Mouse (Mus musculus) left cerebral cortex, postnatal 14 days (tissue): ENCODE measurements at regions not wholly inside any gene's neighbourhood (a gene's known extent, or its start where the extent isn't known, plus 50 kb on each side); places are given as distances from the start of the nearest gene placed in this dataset.

Experiments
- DNase-seq, 2 experiments: peaks; one replicate each; pipeline ENCODE4 v3.0.0; 2021 to 2022; ENCODE audit warnings: low spot score in 2 of 2, mixed read lengths in 1 of 2
- intact Hi-C: fragments of 180-260 bp; cut with DNase I; formaldehyde crosslinking; loops from one replicate; pipeline ENCODE4 v1.15.1; 2025

DNA sequence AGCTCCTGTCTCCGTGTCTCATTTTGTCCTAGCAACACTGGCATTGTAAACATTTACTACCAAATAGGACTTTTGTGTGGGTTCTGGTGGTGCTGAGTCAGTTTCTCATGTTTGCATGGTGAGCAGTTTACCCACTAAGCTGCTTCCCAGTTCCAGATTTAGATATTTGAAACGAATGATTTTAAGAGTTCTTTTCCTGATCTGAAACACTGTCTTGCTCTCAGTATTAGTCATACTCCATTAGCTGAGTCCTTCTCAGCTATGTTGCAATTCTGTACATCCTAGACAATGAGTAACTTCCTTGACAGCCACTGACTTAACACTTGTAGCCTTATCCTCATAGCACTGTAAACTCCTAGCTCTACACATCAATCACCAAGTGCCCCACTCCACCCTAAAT lies 1280.1 kb upstream of the Lrrc6 start:
- intact Hi-C loops = no loop called here
- peak in 1 of 2 experiments; percentile 5 for DNase-seq

DNA sequence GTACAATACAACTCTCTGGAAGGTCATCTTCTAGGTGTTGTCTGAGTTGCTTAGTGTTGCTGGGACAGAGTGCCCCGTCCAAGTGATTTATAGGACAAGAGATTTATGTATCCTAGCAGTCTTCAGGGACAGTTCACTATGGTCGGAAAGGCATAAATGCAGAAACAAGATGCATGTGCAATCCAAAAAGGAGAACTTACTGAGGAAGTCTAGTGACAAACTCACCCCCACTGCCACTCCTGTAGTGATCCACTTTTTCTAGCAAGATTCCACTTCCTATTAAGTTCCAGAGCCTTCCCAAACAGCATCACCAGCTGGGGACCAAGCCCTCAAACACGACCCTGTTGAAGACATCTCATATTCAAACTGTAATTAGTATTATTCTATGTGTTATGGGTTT lies 1266.9 kb upstream of the Lrrc6 start:
- no peak for DNase-seq
- intact Hi-C loops = no loop called here

DNA sequence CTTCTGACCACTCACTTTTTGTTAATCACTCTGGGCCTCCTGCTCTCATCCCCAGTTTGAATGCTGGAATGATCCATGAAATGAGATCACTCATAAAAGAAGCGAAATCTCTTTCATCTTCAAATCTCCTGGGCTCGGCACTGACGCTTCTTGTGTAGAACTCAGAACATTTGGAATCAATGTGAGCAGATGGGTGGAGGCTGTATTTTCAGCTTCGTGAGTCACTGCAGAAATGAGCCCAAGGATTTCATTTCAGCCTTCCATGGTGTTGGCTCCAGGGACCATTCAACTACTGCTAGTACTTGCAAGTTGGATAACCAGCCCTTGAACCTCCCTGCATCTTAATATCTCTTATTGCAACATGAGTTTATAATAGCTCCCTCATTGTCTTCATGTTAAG lies 1258.5 kb upstream of the Lrrc6 start:
- intact Hi-C loops = no loop called here
- peak in 1 of 2 experiments; percentile 7 for DNase-seq

DNA sequence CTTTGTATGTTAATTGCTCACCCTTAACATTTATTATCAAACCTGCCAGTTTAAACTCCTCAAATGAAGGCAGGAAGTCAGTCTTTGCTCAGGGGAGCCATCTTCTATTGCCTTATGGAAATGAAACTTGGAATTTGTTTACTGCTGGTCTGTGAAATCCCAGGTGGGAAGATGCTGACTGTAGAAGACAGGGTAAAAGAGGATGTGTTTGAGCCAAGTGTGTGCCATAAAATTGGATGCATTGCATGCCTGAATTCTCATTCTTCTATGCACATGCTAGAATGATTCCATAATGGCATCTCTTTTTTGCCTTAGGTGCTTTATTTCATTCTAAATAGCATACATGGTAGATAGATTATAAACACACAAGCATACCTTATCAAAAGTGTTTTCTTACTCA lies 1249.9 kb upstream of the Lrrc6 start:
- intact Hi-C loops = no loop called here

DNA sequence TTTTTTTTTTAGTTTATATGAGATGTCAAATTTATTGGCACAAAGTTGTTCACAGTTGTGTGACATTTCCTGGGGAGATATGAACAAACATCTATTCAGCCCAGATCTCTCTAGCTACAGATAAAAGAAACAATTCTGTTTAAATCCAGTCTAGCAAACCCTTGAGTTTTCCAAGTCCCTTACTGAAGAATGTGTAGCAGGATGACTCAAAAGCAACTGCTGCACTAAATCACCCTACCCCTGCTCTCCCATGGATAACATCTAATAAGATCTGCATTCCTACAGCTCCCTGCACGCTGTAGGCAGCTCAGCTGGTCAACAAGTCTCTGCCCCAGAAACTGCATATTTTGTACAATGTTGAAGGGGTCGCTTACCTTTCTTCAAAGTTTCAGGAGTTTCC lies 1242.6 kb upstream of the Lrrc6 start:
- no peak for DNase-seq
- intact Hi-C loops = no loop called here

More for the DNA sequence above, 1249.9 kb upstream of the Lrrc6 start:
- no peak for DNase-seq

DNA sequence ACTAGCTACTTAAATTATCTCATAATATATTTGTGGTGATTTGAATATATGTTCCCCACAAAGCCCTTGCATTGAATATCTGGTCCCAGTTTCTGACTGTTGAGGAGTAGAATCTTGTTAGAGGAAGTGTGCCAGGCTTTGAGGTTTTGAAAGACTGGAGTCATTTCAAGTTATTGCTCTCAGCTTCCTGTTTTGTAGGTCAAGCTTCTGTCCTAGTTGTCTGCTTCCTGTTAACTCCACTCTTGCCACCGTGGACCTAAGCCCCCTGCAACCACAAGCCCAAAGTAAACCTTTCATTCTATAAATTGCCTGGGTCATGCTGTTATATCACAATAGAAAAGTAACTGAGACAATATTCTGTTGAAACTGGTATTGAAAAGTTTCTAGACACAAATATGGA lies 1232.3 kb upstream of the Lrrc6 start:
- intact Hi-C loops = no loop called here
- no peak for DNase-seq

DNA sequence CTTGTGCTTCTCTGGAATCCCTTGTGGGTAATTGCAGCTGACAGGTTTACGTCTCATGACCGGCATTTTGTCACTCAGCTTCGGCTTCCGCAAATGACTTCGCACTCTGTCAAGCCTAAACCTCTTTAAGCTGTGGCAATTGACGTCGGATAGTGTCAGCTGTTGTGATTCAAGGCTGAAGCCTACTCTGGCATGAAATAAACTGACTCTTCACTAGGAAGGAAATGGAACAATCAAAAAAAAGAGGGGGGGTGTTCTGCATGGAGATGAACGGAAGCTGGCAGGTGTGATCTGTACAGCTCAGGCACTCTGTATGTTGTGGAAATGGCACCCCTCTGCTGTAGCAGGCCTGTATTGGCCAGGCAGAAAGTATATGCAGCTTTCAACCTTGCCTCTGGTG lies 1228.8 kb upstream of the Lrrc6 start:
- DNase-seq = no peak
- intact Hi-C loops = no loop called here

DNA sequence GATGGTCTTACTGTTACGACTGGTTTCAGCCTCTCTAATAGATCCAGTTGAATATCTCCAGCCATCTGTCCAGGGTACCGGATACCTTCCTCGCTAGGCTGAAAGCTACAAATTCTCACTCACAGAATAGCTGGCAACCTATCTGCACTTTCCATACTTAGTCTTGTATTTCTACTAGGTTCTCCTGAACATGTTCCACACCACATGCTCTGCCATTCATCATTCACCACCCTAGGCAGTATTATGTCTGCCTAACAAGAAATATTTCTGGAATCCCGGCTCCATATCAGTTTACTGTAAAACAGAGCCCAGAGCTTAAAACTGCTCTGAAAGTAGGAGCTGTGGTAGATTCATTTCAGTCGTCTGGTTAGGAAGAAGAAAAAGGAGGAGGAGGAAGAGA lies 1224.5 kb upstream of the Lrrc6 start:
- DNase-seq = no peak
- intact Hi-C loops = no loop called here

DNA sequence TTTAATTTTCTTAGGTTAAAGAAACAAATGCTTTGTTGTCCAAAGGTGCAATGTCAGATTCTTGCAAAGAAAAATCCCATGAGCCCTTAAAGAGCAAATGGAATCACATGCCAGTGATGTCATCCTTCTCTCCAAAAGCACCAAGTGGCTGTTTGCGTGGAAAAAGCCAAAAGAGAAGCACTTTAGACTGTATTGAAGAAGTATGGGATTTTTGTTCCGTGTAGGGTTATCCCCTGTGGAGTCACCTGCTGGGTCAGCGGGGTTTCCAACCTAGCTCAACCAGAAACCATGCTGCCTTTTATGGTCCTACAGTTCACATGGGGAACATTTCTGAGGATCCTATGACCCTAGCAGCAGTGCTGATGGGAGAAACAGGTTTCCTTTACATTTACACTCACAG lies 1213.5 kb upstream of the Lrrc6 start:
- intact Hi-C loops = no loop called here
- no peak for DNase-seq

DNA sequence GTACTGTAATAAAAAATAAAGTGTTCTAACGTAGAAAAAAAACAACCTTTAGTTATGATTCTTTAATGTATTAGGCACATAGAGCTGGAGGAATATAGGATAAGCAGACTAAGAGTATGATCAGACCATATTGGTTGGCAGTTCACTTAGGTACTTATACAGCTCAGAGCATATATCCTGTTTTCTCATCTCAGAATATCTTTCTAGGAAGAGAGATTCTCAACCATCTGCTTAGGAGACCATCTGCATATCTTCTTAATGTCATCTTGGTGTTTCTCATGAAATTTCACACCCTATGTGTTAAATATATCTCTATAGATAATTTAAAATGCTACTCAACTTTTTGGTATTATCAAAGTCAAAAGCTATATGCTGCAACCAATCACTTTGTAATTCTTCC lies 1185.4 kb upstream of the Lrrc6 start:
- intact Hi-C loops = loop anchor here (5.0 kb wide), 1 partner anchor 156 kb away; no protein-coding TSS in a partner anchor
- DNase-seq = peak in 1 of 2 experiments; percentile 26

DNA sequence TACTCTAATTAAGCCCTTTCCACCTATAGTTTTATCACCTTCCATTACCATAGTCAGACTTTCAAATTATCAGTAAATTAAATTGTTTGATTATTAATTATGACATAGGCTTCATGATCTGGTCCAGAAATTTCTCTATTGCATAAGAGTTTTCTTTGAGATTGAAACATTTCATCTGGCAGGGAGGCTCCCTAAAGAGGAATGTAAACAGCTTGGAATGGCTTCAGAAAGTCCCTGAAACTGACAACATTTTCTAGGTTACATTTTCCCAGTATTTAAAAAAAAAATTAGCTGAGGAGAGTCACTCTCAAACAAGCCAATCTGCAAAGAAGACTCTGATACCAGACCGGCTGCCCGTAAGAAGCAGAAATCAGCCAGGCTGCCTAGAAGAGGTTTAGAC lies 1172.6 kb upstream of the Lrrc6 start:
- no peak for DNase-seq
- intact Hi-C loops = no loop called here

DNA sequence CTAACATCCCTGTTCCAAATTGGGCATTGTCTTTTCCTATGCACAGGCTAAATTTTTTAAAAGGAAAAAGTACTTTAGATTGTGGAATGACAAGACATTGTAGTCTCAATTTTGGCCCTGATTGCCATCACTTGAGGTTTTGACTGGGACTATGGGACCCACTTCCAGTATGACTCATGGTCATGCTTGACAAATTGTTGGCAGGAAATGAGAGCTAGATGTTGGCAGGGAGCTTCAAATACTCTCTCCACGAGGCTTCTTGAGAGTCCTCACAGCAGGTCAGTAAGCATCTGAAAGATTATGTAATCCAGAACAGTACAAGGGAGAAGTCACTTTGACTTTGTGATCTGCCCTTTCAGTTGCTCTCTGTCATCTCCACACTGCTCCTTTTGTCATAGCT lies 1135.4 kb upstream of the Lrrc6 start:
- intact Hi-C loops = no loop called here
- peak in 1 of 2 experiments; percentile 8 for DNase-seq

DNA sequence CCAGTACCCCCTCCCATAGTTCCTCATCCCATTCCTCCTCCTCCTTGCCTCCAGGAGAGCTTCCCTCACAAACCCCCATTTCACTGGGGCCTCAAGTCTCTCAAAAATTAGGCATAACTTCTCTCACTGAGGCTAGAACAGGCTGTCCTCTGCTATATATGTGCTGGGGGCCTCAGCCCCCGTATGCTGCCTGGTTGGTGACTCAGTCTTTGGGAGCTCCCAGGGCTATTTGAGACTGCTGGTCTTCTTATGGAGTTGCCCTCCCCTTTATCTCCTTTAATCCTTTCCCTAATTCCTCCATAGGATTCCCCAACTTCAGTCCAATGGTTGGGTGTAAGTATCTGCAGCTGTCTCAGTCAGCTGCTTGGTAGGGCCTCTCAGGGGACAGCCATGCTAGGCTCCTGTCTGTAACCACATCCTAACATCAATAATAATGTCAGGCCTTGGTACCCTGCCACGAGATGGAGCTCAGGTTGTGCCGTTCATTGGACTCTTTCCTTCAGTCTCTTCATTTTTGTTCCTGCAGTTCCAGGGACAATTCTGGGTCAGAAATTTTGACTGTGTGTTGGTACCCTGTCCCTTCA lies 1126.1 kb upstream of the Lrrc6 start:
- intact Hi-C loops = no loop called here
- DNase-seq = no peak

DNA sequence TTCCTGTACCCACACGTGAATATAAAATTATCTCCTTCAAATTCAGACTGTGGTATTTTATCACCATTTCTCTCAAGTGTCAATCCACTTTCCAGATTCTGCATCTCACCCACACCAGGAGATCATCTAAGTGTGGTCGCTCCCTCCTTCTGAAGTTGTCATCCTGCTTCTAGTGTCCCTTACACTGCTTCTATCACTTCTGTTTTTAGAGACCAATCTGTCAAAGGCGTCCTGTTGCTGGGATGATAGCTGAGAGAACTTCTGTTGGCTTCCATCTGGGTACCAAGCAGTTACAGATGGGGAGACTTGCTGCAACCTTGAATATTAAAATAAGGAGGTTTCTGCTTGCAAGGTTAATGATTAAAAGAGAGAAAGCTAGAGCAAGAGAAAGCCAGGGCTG lies 1111.2 kb upstream of the Lrrc6 start:
- DNase-seq = peak; percentile 12 to 31
- intact Hi-C loops = no loop called here

DNA sequence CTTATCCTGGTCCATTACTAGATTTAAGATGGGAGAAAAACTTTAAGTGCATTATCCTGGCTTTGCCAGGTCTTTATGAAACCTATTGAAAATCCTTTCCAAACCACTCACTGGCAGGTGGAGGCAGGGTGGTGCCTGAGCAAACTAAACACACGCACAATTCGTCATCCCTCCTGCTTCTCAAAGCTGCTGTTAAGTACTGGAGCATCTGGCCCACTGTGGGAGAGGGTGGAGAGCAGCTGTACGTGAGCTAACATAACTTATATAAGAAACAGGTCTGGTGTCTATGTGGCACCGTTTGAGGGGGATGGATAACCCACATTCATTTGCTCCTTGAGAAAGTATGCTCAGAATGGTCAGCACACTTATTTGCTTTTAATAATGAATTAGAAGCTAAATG lies 1097.7 kb upstream of the Lrrc6 start:
- peak in 1 of 2 experiments; percentile 15 for DNase-seq
- intact Hi-C loops = no loop called here

DNA sequence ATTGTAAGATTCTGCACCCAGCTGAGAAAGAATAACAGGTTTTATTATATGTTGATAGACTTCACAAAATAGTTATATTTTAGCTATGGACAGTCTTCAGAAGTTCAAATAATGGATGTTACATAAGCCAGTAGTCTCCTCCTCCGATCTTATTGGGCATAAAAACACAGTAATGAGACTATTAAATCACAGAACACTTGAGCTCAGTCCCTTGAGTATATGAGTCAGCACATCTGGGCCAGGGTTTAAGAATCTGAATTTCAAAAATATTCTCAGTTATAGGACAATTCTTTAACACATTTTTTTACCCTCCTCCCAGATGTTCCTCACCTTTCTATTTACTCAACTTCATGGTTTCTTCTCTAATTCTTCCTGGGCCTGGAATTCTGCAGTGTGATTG lies 1075.9 kb upstream of the Lrrc6 start:
- intact Hi-C loops = no loop called here
- no peak for DNase-seq

DNA sequence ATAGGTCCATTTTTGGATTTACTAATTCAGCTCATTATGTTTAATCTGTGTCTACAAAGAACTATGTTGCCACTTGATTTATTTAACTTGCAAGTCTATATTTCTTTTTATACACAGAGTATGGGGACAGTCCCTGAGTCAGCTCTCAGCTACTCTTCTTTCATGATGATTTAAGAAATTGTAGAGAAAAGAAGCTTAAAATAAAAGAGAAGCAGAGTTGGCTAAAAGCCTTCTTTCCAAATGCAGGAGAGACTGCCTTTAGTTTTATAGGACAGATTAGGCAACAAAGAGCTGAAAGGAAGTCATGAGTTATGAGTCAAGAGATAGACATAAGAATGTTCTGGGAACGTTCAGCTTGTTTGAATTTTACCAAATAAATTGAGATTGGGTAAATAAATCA lies 1070.9 kb upstream of the Lrrc6 start:
- intact Hi-C loops = no loop called here
- no peak for DNase-seq

DNA sequence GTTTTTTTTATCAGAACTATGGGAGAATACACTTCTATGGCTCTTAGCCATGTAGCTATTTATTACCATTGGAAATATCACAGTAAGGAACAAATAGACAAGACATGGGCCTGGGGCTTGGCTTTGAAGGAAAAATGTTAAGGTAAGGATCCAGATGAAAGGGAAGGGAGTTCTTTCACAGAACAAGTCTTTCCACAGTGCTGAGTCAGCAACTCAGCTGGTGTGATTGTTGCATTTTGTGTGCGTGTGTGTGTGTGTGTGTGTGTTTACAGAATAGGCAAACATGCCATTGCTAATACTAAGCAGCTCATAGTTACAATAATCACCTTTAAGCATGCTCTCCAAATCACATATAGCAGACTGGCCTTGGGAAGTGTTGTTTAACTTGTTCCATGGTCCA lies 1056.6 kb upstream of the Lrrc6 start:
- intact Hi-C loops = no loop called here
- no peak for DNase-seq

DNA sequence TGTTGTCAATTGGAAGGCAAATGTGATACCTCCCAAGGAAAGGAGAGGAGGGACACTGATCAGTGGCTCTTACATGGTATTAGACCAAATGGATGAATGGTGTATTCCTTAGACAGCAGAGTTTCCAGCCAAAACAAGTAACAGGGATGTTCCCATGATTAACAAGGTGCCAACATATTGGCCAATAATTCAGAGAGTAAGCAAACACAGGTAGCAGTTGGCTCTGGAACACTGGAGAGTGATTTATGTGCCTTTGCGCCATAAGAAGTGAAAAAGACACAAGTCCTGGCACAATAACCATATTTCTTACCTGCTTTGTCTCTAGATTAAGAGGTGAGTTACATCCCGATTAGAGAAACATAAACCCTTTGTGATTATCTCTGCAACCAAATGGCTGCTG lies 1051.2 kb upstream of the Lrrc6 start:
- intact Hi-C loops = no loop called here
- no peak for DNase-seq

DNA sequence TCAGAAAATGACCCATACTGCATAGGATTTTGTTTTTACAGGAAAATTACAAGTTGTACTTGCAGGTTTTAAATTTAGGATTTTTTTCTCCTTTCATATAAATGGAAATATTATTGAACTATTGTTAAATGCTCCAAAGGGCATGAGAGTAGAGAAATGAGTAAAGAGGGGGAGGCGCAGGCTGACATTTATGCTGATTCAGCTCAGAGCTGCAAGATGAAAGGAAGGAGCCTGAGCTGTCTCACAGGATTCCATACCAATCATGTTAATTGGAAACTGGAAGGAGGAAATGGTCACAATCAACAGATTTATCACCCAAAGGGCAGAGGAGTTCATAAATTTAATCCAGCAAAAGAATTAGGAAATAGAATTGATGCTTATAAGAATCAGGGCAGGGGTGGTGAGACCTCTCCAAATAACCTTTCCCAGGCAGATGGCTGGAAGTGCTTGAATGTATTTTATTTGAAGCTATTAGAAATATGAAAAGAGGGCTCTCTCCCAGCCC lies 1046.2 kb upstream of the Lrrc6 start:
- intact Hi-C loops = no loop called here
- DNase-seq = no peak

DNA sequence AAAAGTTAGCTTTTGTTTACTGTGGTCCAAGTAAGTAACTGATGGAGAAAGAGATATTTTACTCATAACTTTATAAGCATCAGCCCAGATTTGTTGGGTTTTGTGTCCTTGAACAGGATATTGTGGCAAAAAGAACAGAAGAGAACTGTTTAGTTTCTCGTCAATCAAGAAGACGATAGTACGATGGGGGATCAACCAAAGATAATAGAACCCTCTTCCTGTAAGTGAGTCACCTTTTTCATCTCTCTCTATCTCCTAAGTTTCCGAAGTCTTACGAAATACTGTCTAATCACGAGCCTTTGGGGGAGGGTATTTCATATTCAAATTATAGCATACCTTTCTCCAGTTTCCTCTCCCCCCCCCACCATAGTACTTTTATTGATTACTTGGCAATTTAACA lies 1045.0 kb upstream of the Lrrc6 start:
- DNase-seq = no peak
- intact Hi-C loops = no loop called here

DNA sequence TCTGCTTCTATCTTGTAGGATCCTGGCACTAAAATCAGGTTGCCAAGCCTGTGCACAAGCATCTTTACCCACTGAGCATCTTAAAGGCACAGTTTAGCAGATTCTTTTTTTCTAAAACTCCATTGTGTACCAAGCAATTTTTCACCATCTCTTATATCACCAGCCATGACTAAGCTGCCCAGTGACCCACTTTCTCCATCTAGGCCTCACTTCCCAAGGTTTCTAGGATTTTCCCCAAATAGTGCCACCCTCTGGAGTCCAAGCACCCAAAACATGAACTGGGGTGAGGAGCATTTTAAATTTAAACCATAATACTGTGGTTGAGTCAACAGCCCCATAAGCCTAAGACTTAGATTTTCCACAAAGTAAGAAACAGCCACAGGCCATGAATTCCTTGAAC lies 1013.0 kb upstream of the Lrrc6 start:
- no peak for DNase-seq
- intact Hi-C loops = no loop called here
